Mouse (Mus musculus) liver, postnatal 0 days (tissue): Measurements from ENCODE around the gene Timm50.

Experiments
- CTCF ChIP-seq: sonication (generic); IDR thresholded peaks from 2 replicates; pipeline ENCODE4 v1.5.1; 2016; ENCODE audit warnings: antibody characterized with exemption, low read depth
- EP300 ChIP-seq: IDR thresholded peaks from 2 replicates; pipeline ENCODE4 v1.6.1; 2016; ENCODE audit warnings: antibody characterized with exemption, low read depth, mild to moderate bottlenecking

GRCm38 (mm10) chr7:28357984-28358383 lies 46.1 kb upstream of the Timm50 start:
- TF ChIP-seq CTCF (no peak), EP300 (no peak; the same call in 1 of the 2 replicates)
